Mouse (Mus musculus) testis, postnatal 10 days (tissue): Measurements from ENCODE around the gene Papss2.

Experiments used
- DNase-seq: peaks from one replicate; pipeline ENCODE4 v3.0.0; 2021; ENCODE audit warnings: low spot score

Gene Papss2

GRCm38 (mm10) chr19:32599436-32599835 lies 3.8 kb downstream of the Papss2 start:
- no peak for DNase-seq

GRCm38 (mm10) chr19:32601033-32601770 lies 5.6 kb downstream of the Papss2 start:
- DNase-seq: no peak

GRCm38 (mm10) chr19:32603466-32603865 lies 7.9 kb downstream of the Papss2 start:
- no peak for DNase-seq

- no peak for DNase-seq
These were observed 8.5 kb downstream of the Papss2 start for GRCm38 (mm10) chr19:32604127-32604526.

GRCm38 (mm10) chr19:32604563-32605252 lies 9.1 kb downstream of the Papss2 start:
- no peak for DNase-seq

- no peak for DNase-seq
These were observed 10.7 kb downstream of the Papss2 start for GRCm38 (mm10) chr19:32606227-32606827.

- DNase-seq: no peak
These were observed 11.4 kb downstream of the Papss2 start for GRCm38 (mm10) chr19:32607036-32607435.

- no peak for DNase-seq
These were observed 15.9 kb downstream of the Papss2 start for GRCm38 (mm10) chr19:32611386-32612092.

- DNase-seq: no peak
These were observed 18.6 kb downstream of the Papss2 start for GRCm38 (mm10) chr19:32614046-32614771.

GRCm38 (mm10) chr19:32614772-32615099 lies 19.1 kb downstream of the Papss2 start:
- no peak for DNase-seq

GRCm38 (mm10) chr19:32616646-32617045 lies 21.1 kb downstream of the Papss2 start:
- no peak for DNase-seq

- DNase-seq: no peak
These were observed 24.1 kb downstream of the Papss2 start for GRCm38 (mm10) chr19:32619739-32620138.

GRCm38 (mm10) chr19:32620859-32621445 lies 25.4 kb downstream of the Papss2 start:
- DNase-seq: no peak

- no peak for DNase-seq
These were observed 26.6 kb downstream of the Papss2 start for GRCm38 (mm10) chr19:32622142-32622541.

- peak; percentile 48 for DNase-seq
These were observed 31.3 kb downstream of the Papss2 start for GRCm38 (mm10) chr19:32626768-32627331.

GRCm38 (mm10) chr19:32627631-32628030 lies 32.0 kb downstream of the Papss2 start:
- no peak for DNase-seq

- no peak for DNase-seq
These were observed 33.1 kb downstream of the Papss2 start for GRCm38 (mm10) chr19:32628572-32629132.

GRCm38 (mm10) chr19:32634916-32635315 lies 39.3 kb downstream of the Papss2 start:
- no peak for DNase-seq

GRCm38 (mm10) chr19:32637357-32638275 lies 42.0 kb downstream of the Papss2 start:
- no peak for DNase-seq
